Mouse (Mus musculus) C2C12 (cell line): Measurements from ENCODE around the gene Elovl1.

Experiments used
- CEBPB ChIP-seq: IDR thresholded peaks from one replicate; pipeline ENCODE4 v1.6.1; 2011; ENCODE audit warnings: low read depth, mild to moderate bottlenecking, control low read depth, moderate library complexity
- CTCF ChIP-seq: IDR thresholded peaks from one replicate; pipeline ENCODE4 v1.5.1; 2011; ENCODE audit not compliant: control insufficient read depth, insufficient read depth, insufficient read length
- MYOD1 ChIP-seq: IDR thresholded peaks from one replicate; pipeline ENCODE4 v1.6.1; 2011; ENCODE audit warnings: low read depth; ENCODE audit not compliant: control insufficient read depth, insufficient read length

GRCm38 (mm10) chr4:118415779-118416178 is 12.1 kb upstream of the Elovl1 start:
- TF ChIP-seq CTCF (no peak), CEBPB (no peak), MYOD1 (no peak)
